Mouse (Mus musculus) liver, embryonic 13.5 days (tissue): ENCODE data around the gene Aadat. TPM values are rescaled to one million over a fixed set of nuclear protein-coding genes. Genes with fewer than 3 reads are reported as not detected.
"Not testable (repeated sequence)": the region's sequence is repeated elsewhere in the genome, so short reads cannot be mapped to it uniquely, and the experiment has no call there.

Source experiments
- ATAC-seq: fragments of 200-750 bp; cut with Nextera tagmentation; 2 replicates; pipeline ENCODE4 v1.8.0; 2017; ENCODE audit warnings: low read depth, mild to moderate bottlenecking, moderate number of reproducible peaks, moderate library complexity
- DNase-seq: peaks from one replicate; pipeline ENCODE4 v3.0.0; 2022
- H3K27ac ChIP-seq: fragments of 300-500 bp; sonication (generic); 2 replicates; pipeline ENCODE4 v1.5.1; 2015; ENCODE audit warnings: moderate library complexity, mild to moderate bottlenecking, inconsistent platforms
- H3K27me3 ChIP-seq: fragments of 300-500 bp; sonication (generic); 2 replicates; pipeline ENCODE4 v1.6.1; 2015; ENCODE audit warnings: mild to moderate bottlenecking, inconsistent platforms
- H3K36me3 ChIP-seq: fragments of 300-500 bp; sonication (generic); 2 replicates; pipeline ENCODE4 v1.6.1; 2015; ENCODE audit warnings: mild to moderate bottlenecking, inconsistent platforms
- H3K4me1 ChIP-seq: fragments of 300-500 bp; sonication (generic); replicated peaks from 2 replicates; pipeline ENCODE4 v1.6.1; 2015; ENCODE audit warnings: inconsistent platforms
- H3K4me2 ChIP-seq: fragments of 300-500 bp; sonication (generic); 2 replicates; pipeline ENCODE4 v1.6.1; 2015; ENCODE audit warnings: inconsistent platforms, mild to moderate bottlenecking, moderate library complexity
- H3K4me3 ChIP-seq: fragments of 300-500 bp; sonication (generic); replicated peaks from 2 replicates; pipeline ENCODE4 v1.5.1; 2015; ENCODE audit warnings: mild to moderate bottlenecking, inconsistent platforms
- H3K9ac ChIP-seq: fragments of 300-500 bp; sonication (generic); 2 replicates; pipeline ENCODE4 v1.6.1; 2015; ENCODE audit warnings: mild to moderate bottlenecking, inconsistent platforms
- H3K9me3 ChIP-seq: fragments of 300-500 bp; sonication (generic); replicated peaks from 2 replicates; pipeline ENCODE4 v1.6.1; 2016; ENCODE audit warnings: inconsistent platforms
- WGBS: fragments of 180-500 bp; shearing (Covaris S2); methylation state at CpG from one replicate; pipeline ENCODE4 v1.1.7; 2015; ENCODE audit not compliant: insufficient replicate concordance; 5-methylcytosine and 5-hydroxymethylcytosine counted together
- polyA plus RNA-seq: library from polyadenylated mRNA; unstranded; fragments of >200 nt; fragmentation: Nextera tagmentation; extraction: Ambion mirVana; gene quantifications from 2 replicates; pipeline ENCODE4 v1.2.1, GENCODE M21; 2015

The Aadat gene
- polyA plus RNA-seq, 1 experiment from 2014 or later, result 5.6 TPM

- no peak for DNase-seq
- H3K9ac ChIP-seq, result no peak overlapping the region
- no peaks in the 10 kb centered on the region for H3K4me1 ChIP-seq
- no peaks in the 10 kb centered on the region for H3K36me3 ChIP-seq
- no peak overlapping the region for H3K4me2 ChIP-seq
- H3K27me3 ChIP-seq, result no peaks in the 10 kb centered on the region
- no peak overlapping the region for H3K27ac ChIP-seq
- H3K9me3 ChIP-seq, result no peaks in the 10 kb centered on the region
- ATAC-seq, result no peak
- WGBS, result 59% methylated on average over 1 of the region's 1 CpGs
- no peak overlapping the region for H3K4me3 ChIP-seq
Measured at GRCm38 (mm10) chr8:60577231-60577630, 71.5 kb downstream of the Aadat start.

GRCm38 (mm10) chr8:60583369-60583768 is 77.6 kb downstream of the Aadat start:
- WGBS, result 50% methylated on average over 2 of the region's 2 CpGs
- Histone ChIP-seq H3K4me1 (no peaks in the 10 kb centered on the region), H3K27ac (no peak overlapping the region), H3K27me3 (no peaks in the 10 kb centered on the region), H3K4me2 (no peak overlapping the region), H3K9me3 (no peaks in the 10 kb centered on the region), H3K36me3 (no peaks in the 10 kb centered on the region), H3K4me3 (no peak overlapping the region), H3K9ac (no peak overlapping the region)
- no peak for ATAC-seq
- no peak for DNase-seq

- not testable (repeated sequence) for H3K4me3 ChIP-seq, H3K4me2 ChIP-seq, H3K9me3 ChIP-seq, H3K9ac ChIP-seq, H3K36me3 ChIP-seq, ATAC-seq, H3K4me1 ChIP-seq, DNase-seq, H3K27me3 ChIP-seq, H3K27ac ChIP-seq
- WGBS, result 66% methylated on average over 29 of the region's 29 CpGs
Measured at GRCm38 (mm10) chr8:60591352-60592105, 85.8 kb downstream of the Aadat start.

- H3K4me1 ChIP-seq, result no peaks in the 10 kb centered on the region
- no peaks in the 10 kb centered on the region for H3K36me3 ChIP-seq
- DNase-seq (no peak), ATAC-seq (no peak)
- no peaks in the 10 kb centered on the region for H3K9me3 ChIP-seq
- no peak overlapping the region for H3K4me2 ChIP-seq
- H3K9ac ChIP-seq, result no peak overlapping the region
- no peak overlapping the region for H3K4me3 ChIP-seq
- no peak overlapping the region for H3K27ac ChIP-seq
- WGBS, result 50% methylated on average over 3 of the region's 3 CpGs
- H3K27me3 ChIP-seq, result no peaks in the 10 kb centered on the region
Measured at GRCm38 (mm10) chr8:60594761-60595160, 89.0 kb downstream of the Aadat start.

Other genes starting within 250 kb of the Aadat start
- gene Gm10283, start 2.7 kb upstream of the Aadat start, polyA plus RNA-seq, result not detected in 2 replicates
- gene Mfap3l, start 126.9 kb downstream of the Aadat start, polyA plus RNA-seq, result 0.27 and 0.35 TPM in 2 replicates